Mouse (Mus musculus) bone marrow macrophage, adult 2 months (primary cell): ENCODE measurements around the gene Stat2. TPM values are rescaled to one million over a fixed set of nuclear protein-coding genes. Genes with fewer than 3 reads are reported as not detected.
A peak's percentile ranks its signal among the peaks of the same experiment; 100 is the strongest.

Experiments used
- H3K27ac ChIP-seq: 2 replicates; pipeline ENCODE4 v1.5.1; 2012; ENCODE audit warnings: low read depth, low read length; ENCODE audit not compliant: insufficient read depth
- H3K4me1 ChIP-seq: 2 replicates; pipeline ENCODE4 v1.6.1; 2012; ENCODE audit warnings: low read length; ENCODE audit not compliant: control insufficient read depth, insufficient read depth
- H3K4me3 ChIP-seq: 2 replicates; pipeline ENCODE4 v1.5.1; 2012; ENCODE audit warnings: mild to moderate bottlenecking, low read length, moderate library complexity; ENCODE audit not compliant: insufficient read depth
- CTCF ChIP-seq: IDR thresholded peaks from 2 replicates; pipeline ENCODE4 v1.5.1; 2012; ENCODE audit warnings: low read depth, mild to moderate bottlenecking, low read length, moderate library complexity
- POLR2A ChIP-seq: IDR thresholded peaks from 2 replicates; pipeline ENCODE4 v1.6.1; 2012; ENCODE audit warnings: mild to moderate bottlenecking, low read depth, low read length, borderline replicate concordance
- polyA plus RNA-seq: library from polyadenylated mRNA; stranded (reverse); fragments of >200 nt; gene quantifications from 2 replicates; pipeline ENCODE4 v1.2.4, GENCODE M21; 2012; ENCODE audit not compliant: missing spikeins, insufficient read depth, insufficient read length

Stat2 gene
- 89.6 and 94.6 TPM in 2 replicates for polyA plus RNA-seq

- Histone ChIP-seq H3K4me3 (peak within 1 kb of the TSS; percentile 82), H3K4me1 (peaks cover 8% of the 10 kb centered on the region; the same call in 1 of the 2 replicates), H3K27ac (peak within 1 kb of the TSS; percentile 58)
- TF ChIP-seq POLR2A = 0 out of 2 replicates have a peak, but pooled peaks have one; percentile 51
- no peak for TF ChIP-seq CTCF
These were observed at the start of gene Stat2 for GRCm38 (mm10) chr10:128270287-128270841. Gene Stat2, plus strand, starts transcription at chr10:128270559.

GRCm38 (mm10) chr10:128221533-128222286 lies 48.6 kb upstream of the Stat2 start:
- TF ChIP-seq CTCF = no peak
- no peak for TF ChIP-seq POLR2A
- no peak overlapping the region for H3K4me3 ChIP-seq
- no peak overlapping the region for H3K27ac ChIP-seq
- no peaks in the 10 kb centered on the region for H3K4me1 ChIP-seq

- no peak for TF ChIP-seq POLR2A
- no peak for TF ChIP-seq CTCF
- no peak overlapping the region for H3K4me3 ChIP-seq
- no peak overlapping the region for H3K27ac ChIP-seq
- H3K4me1 ChIP-seq = peaks cover 12% of the 10 kb centered on the region
These were observed 45.3 kb upstream of the Stat2 start for GRCm38 (mm10) chr10:128225064-128225463.

- no peak for TF ChIP-seq CTCF
- no peak for TF ChIP-seq POLR2A
- H3K4me1 ChIP-seq = peaks cover 12% of the 10 kb centered on the region
- H3K27ac ChIP-seq = no peak within 1 kb of the TSS
- H3K4me3 ChIP-seq = no peak within 1 kb of the TSS
These were observed 44.8 kb upstream of the Stat2 start, which contains the start of gene Mip for GRCm38 (mm10) chr10:128225538-128225937. Gene Mip, plus strand, starts transcription at chr10:128225838.

- Histone ChIP-seq H3K27ac (no peak overlapping the region), H3K4me1 (peaks cover 16% of the 10 kb centered on the region), H3K4me3 (no peak overlapping the region)
- no peak for TF ChIP-seq POLR2A
- TF ChIP-seq CTCF = no peak
These were observed 42.8 kb upstream of the Stat2 start for GRCm38 (mm10) chr10:128227592-128227991.

- TF ChIP-seq POLR2A = no peak
- TF ChIP-seq CTCF = no peak
- H3K4me3 ChIP-seq = no peak overlapping the region
- peaks cover 19% of the 10 kb centered on the region for H3K4me1 ChIP-seq
- no peak overlapping the region for H3K27ac ChIP-seq
These were observed 42.4 kb upstream of the Stat2 start for GRCm38 (mm10) chr10:128228009-128228408.

GRCm38 (mm10) chr10:128230582-128230981 lies 39.8 kb upstream of the Stat2 start:
- no peak overlapping the region for H3K4me3 ChIP-seq
- no peak overlapping the region for H3K27ac ChIP-seq
- no peak for TF ChIP-seq POLR2A
- TF ChIP-seq CTCF = no peak
- H3K4me1 ChIP-seq = peaks cover 31% of the 10 kb centered on the region

GRCm38 (mm10) chr10:128231146-128231545 lies 39.2 kb upstream of the Stat2 start:
- peak overlapping the region; percentile 71 for H3K27ac ChIP-seq
- peak overlapping the region; percentile 82 for H3K4me3 ChIP-seq
- TF ChIP-seq POLR2A = no peak
- no peak for TF ChIP-seq CTCF
- peaks cover 31% of the 10 kb centered on the region for H3K4me1 ChIP-seq

- Histone ChIP-seq H3K4me3 (peak within 1 kb of the TSS; percentile 82), H3K27ac (peak within 1 kb of the TSS; percentile 71), H3K4me1 (peaks cover 35% of the 10 kb centered on the region)
- TF ChIP-seq POLR2A = no peak
- no peak for TF ChIP-seq CTCF
These were observed 38.5 kb upstream of the Stat2 start, which contains the start of gene Timeless for GRCm38 (mm10) chr10:128231697-128232419. Gene Timeless, plus strand, starts transcription at chr10:128232065.
